Mouse (Mus musculus): ENCODE measurements at regions not wholly inside any gene's neighbourhood (a gene's known extent, or its start where the extent isn't known, plus 50 kb on each side); places are given as distances from the start of the nearest gene placed in this dataset.

DNA sequence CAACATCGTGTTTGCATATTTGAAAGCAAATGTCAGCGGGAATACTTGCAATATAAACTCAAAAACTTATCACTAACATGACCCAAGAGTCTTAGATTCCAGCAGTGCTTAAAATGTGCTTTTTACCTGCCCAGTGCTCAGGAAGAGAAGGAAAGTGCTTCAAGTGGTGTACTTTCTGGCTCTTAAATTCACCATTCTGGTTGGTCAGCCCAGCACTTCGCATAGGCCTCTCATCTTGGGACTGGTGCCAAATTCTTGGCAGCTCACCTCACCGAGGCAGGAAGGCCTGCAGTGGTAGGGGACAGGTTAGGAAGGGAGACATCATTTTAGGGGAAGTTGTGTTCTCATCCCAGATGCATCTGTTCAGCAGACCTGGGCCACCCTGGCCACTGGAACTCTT is 1913.3 kb upstream of the Lrrc6 start:
- Histone ChIP-seq H3K9me3 (ENCODE audit: control insufficient read depth, low read length) (no peaks in the 10 kb centered on the region), H3K9ac (ENCODE audit: low read depth, low read length) (no peak overlapping the region), H3K36me3 (ENCODE audit: control insufficient read depth, insufficient read depth, low read length) (no peaks in the 10 kb centered on the region), H3K4me2 (replicated peaks; ENCODE audit: low read depth, low read length) (no peak overlapping the region), H3K4me3 (ENCODE audit: low read length) (no peak overlapping the region), H3K4me1 (ENCODE audit: control insufficient read depth, insufficient read depth, low read length) (no peaks in the 10 kb centered on the region), H3K27ac (ENCODE audit: low read depth, low read length) (no peak overlapping the region), H3K27me3 (ENCODE audit: control insufficient read depth, insufficient read depth, low read length) (no peaks in the 10 kb centered on the region)
- ATAC-seq (ENCODE audit: low FRiP score, low TSS enrichment): no peak
- 55% methylated on average over 4 of the region's 4 CpGs for WGBS

DNA sequence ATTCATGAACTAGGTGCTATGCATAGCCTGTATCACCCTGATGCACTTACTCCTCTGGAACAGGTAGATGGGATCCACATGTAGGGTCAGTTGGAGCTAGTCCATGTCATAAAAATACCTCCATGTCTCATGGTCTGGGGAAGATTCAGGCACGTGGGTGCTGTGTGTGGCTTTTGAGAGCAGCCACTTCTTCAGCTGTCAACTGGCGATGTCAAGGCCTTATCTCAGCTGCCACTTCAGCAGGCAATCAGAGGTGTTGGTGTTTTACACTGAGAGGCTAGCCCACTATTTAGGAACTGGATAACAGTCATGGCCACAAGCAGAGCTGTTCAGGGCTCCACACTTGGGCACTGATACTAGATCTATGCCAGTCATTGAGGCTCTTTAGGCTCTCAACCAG is 1912.0 kb upstream of the Lrrc6 start:
- Histone ChIP-seq H3K36me3 (ENCODE audit: control insufficient read depth, insufficient read depth, low read length) (no peaks in the 10 kb centered on the region), H3K27me3 (ENCODE audit: control insufficient read depth, insufficient read depth, low read length) (no peaks in the 10 kb centered on the region), H3K27ac (ENCODE audit: low read depth, low read length) (no peak overlapping the region), H3K4me2 (replicated peaks; ENCODE audit: low read depth, low read length) (no peak overlapping the region), H3K9ac (ENCODE audit: low read depth, low read length) (no peak overlapping the region), H3K4me3 (ENCODE audit: low read length) (no peak overlapping the region), H3K9me3 (ENCODE audit: control insufficient read depth, low read length) (no peaks in the 10 kb centered on the region), H3K4me1 (ENCODE audit: control insufficient read depth, insufficient read depth, low read length) (no peaks in the 10 kb centered on the region)
- WGBS: 89% methylated on average over 2 of the region's 2 CpGs
- ATAC-seq (ENCODE audit: low FRiP score, low TSS enrichment): no peak

DNA sequence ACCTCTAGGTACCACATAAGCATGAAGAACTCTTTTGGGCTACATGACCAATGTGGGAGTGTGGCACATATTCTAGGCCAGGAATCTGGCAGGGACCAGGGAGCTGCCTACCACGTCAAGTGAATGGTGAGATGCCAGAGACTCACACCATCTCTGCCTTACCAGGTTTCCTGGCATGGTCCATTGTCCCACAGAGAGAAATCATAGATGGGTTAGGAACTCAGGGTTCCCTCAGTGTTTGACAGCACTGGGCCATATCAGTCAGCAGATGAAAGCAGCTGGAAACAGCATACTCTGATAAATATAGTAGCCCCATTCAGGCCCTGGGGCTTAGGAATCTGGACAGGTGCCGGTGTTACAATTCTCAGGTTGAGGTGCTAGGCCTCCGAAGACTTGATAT is 1911.4 kb upstream of the Lrrc6 start:
- no peaks in the 10 kb centered on the region for H3K36me3 ChIP-seq (ENCODE audit: control insufficient read depth, insufficient read depth, low read length)
- H3K4me2 ChIP-seq (replicated peaks; ENCODE audit: low read depth, low read length): no peak overlapping the region
- WGBS: 92% methylated on average over 3 of the region's 3 CpGs
- no peaks in the 10 kb centered on the region for H3K4me1 ChIP-seq (ENCODE audit: control insufficient read depth, insufficient read depth, low read length)
- no peaks in the 10 kb centered on the region for H3K9me3 ChIP-seq (ENCODE audit: control insufficient read depth, low read length)
- no peaks in the 10 kb centered on the region for H3K27me3 ChIP-seq (ENCODE audit: control insufficient read depth, insufficient read depth, low read length)
- H3K27ac ChIP-seq (ENCODE audit: low read depth, low read length): no peak overlapping the region
- H3K9ac ChIP-seq (ENCODE audit: low read depth, low read length): no peak overlapping the region
- ATAC-seq (ENCODE audit: low FRiP score, low TSS enrichment): no peak
- H3K4me3 ChIP-seq (ENCODE audit: low read length): no peak overlapping the region

DNA sequence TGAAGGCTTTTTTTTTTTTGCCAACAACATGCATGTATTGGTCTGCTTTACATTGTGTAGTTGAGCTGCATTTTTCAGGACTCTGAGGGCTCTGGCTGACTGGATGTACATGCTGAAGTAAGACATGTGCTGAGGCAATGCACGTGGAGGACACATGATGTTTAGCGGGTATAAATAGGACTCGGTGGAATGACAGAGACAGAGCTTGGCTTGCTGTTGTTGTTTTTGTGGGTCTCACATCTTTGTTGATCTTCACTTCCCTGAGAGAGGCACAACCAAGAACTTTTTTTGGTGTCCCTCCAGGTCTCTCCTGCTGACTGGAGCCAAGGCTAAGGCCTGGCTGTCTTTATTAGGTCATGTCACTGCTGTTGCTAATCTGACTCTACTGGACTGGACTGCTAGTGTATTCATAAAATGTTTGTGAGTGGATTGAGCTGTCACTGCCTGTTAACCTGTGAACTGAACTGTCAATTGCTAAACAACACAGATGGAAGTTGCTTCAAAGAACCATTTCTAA is 1902.9 kb upstream of the Lrrc6 start:
- Histone ChIP-seq H3K4me1 (ENCODE audit: control insufficient read depth, insufficient read depth, low read length) (no peaks in the 10 kb centered on the region), H3K27ac (ENCODE audit: low read depth, low read length) (no peak overlapping the region), H3K27me3 (ENCODE audit: control insufficient read depth, insufficient read depth, low read length) (no peaks in the 10 kb centered on the region), H3K9ac (ENCODE audit: low read depth, low read length) (no peak overlapping the region), H3K9me3 (ENCODE audit: control insufficient read depth, low read length) (no peaks in the 10 kb centered on the region), H3K4me2 (replicated peaks; ENCODE audit: low read depth, low read length) (no peak overlapping the region), H3K4me3 (ENCODE audit: low read length) (no peak overlapping the region), H3K36me3 (ENCODE audit: control insufficient read depth, insufficient read depth, low read length) (no peaks in the 10 kb centered on the region)
- no peak for ATAC-seq (ENCODE audit: low FRiP score, low TSS enrichment)
- 89% methylated on average over 3 of the region's 3 CpGs for WGBS

DNA sequence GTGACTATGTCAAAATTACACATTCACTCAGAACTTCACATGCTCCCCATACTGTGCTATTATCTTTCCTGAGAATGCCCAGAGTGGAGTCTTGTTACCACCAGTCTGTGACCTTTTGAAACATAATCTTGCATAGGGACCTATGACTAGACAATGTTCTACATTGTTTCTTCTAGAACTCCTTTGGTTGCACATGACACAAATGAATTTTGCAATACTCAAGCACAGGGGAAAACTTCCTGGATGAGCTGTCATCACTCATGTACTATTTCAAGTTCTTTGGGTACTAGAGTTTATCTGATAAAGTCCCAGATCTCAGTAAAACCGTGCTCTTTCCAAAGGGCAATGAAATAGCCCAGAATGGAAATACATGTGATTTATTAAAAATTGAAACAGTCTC is 1901.0 kb upstream of the Lrrc6 start:
- H3K4me1 ChIP-seq (ENCODE audit: control insufficient read depth, insufficient read depth, low read length): no peaks in the 10 kb centered on the region
- no peak for ATAC-seq (ENCODE audit: low FRiP score, low TSS enrichment)

DNA sequence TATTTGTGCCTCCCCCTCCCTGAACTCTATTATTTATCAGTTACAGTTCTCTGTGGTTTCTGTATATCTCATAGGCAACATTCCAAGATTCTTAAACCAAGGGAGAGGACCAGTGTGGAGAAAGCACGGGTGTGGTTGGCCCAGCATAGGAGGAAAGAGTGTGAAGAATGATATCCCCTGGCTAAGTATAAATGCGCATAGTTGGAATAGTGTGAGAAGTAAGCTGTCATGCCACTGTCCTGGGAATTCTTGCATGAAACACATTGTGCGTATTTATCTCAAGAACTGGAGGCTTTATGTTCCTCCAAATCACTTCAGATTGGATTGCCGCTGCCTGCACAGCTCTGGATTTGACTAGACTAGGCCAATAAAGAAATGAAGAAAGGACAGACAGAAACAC is 1900.3 kb upstream of the Lrrc6 start:
- Histone ChIP-seq H3K27me3 (ENCODE audit: control insufficient read depth, insufficient read depth, low read length) (no peaks in the 10 kb centered on the region), H3K36me3 (ENCODE audit: control insufficient read depth, insufficient read depth, low read length) (no peaks in the 10 kb centered on the region), H3K4me3 (ENCODE audit: low read length) (no peak overlapping the region), H3K9ac (ENCODE audit: low read depth, low read length) (no peak overlapping the region), H3K4me1 (ENCODE audit: control insufficient read depth, insufficient read depth, low read length) (no peaks in the 10 kb centered on the region), H3K4me2 (replicated peaks; ENCODE audit: low read depth, low read length) (no peak overlapping the region), H3K27ac (ENCODE audit: low read depth, low read length) (no peak overlapping the region), H3K9me3 (ENCODE audit: control insufficient read depth, low read length) (no peaks in the 10 kb centered on the region)
- ATAC-seq (ENCODE audit: low FRiP score, low TSS enrichment): no peak
- WGBS: 84% methylated on average over 4 of the region's 4 CpGs

More for the DNA sequence above, 1901.0 kb upstream of the Lrrc6 start:
- no peaks in the 10 kb centered on the region for H3K9me3 ChIP-seq (ENCODE audit: control insufficient read depth, low read length)
- no peak overlapping the region for H3K9ac ChIP-seq (ENCODE audit: low read depth, low read length)
- no peak overlapping the region for H3K4me3 ChIP-seq (ENCODE audit: low read length)
- 68% methylated on average over 1 of the region's 1 CpGs for WGBS
- no peak overlapping the region for H3K27ac ChIP-seq (ENCODE audit: low read depth, low read length)
- no peaks in the 10 kb centered on the region for H3K36me3 ChIP-seq (ENCODE audit: control insufficient read depth, insufficient read depth, low read length)
- no peak overlapping the region for H3K4me2 ChIP-seq (replicated peaks; ENCODE audit: low read depth, low read length)
- no peaks in the 10 kb centered on the region for H3K27me3 ChIP-seq (ENCODE audit: control insufficient read depth, insufficient read depth, low read length)

DNA sequence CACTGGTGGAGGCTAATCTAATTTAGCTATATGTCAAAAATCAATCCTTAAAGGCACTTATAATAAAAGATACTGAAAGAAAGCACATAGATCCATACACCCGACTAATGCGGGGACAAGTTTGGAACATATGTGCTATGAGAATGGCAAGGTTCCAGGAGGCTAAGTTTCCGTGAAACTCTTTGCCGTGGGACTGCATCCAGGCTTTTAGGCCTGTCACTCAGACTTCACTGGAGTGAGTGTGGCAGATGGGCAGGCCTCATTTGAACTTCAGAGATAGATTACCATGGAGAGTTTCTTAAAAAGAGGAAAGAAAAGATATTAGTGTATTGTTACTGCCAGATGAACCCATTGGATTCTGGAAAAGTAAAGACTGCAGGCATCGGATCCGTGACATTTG is 1895.9 kb upstream of the Lrrc6 start:
- no peaks in the 10 kb centered on the region for H3K9me3 ChIP-seq (ENCODE audit: control insufficient read depth, low read length)
- H3K27me3 ChIP-seq (ENCODE audit: control insufficient read depth, insufficient read depth, low read length): no peaks in the 10 kb centered on the region
- no peak overlapping the region for H3K27ac ChIP-seq (ENCODE audit: low read depth, low read length)
- no peak for ATAC-seq (ENCODE audit: low FRiP score, low TSS enrichment)
- H3K9ac ChIP-seq (ENCODE audit: low read depth, low read length): no peak overlapping the region
- H3K4me2 ChIP-seq (replicated peaks; ENCODE audit: low read depth, low read length): no peak overlapping the region
- H3K4me3 ChIP-seq (ENCODE audit: low read length): no peak overlapping the region
- no peaks in the 10 kb centered on the region for H3K4me1 ChIP-seq (ENCODE audit: control insufficient read depth, insufficient read depth, low read length)
- H3K36me3 ChIP-seq (ENCODE audit: control insufficient read depth, insufficient read depth, low read length): no peaks in the 10 kb centered on the region
- WGBS: 91% methylated on average over 6 of the region's 6 CpGs

DNA sequence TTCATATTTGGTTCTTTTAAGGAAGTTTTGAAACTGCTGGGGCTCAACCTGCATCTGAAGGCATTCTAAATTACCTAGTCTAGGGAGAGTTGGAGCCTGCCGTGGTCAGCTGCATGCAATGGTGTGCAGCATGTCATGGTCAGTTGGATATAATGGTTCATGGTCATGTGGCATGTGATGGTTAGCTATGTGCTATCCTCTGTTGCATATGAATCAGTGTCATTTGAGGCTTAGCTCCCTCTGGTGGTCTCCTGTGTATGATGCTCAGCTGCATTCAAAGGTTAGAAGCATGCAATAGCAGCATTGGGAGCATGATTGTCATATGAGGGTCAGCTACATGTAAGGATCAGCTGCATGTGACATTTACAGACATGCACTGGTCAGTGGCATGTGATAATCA is 1894.0 kb upstream of the Lrrc6 start:
- WGBS: 58% methylated on average over 1 of the region's 1 CpGs
- Histone ChIP-seq H3K9ac (ENCODE audit: low read depth, low read length) (no peak overlapping the region), H3K4me2 (replicated peaks; ENCODE audit: low read depth, low read length) (no peak overlapping the region), H3K27me3 (ENCODE audit: control insufficient read depth, insufficient read depth, low read length) (no peaks in the 10 kb centered on the region), H3K27ac (ENCODE audit: low read depth, low read length) (no peak overlapping the region), H3K36me3 (ENCODE audit: control insufficient read depth, insufficient read depth, low read length) (no peaks in the 10 kb centered on the region), H3K4me3 (ENCODE audit: low read length) (no peak overlapping the region), H3K4me1 (ENCODE audit: control insufficient read depth, insufficient read depth, low read length) (no peaks in the 10 kb centered on the region), H3K9me3 (ENCODE audit: control insufficient read depth, low read length) (no peaks in the 10 kb centered on the region)
- peak; percentile 52; the same call in 1 of the 2 replicates for ATAC-seq (ENCODE audit: low FRiP score, low TSS enrichment)

DNA sequence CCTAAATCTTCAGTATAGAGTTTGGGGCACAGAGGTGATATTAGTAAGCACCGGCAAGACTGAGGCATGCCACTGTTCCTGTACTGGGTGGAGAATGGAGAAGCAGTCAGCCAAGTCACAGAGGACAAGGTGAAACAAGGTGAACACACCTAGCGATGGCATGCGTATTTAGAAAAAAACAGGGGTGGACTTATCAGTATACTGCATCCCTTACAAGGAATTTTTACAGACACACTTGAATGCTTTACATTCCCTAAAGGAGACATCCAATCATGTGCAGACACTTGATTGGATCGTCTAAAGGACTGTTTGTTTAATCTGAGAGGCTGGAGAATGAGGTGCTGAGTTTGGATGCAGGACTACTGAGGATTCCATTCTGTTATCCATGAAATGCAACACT is 1893.4 kb upstream of the Lrrc6 start:
- no peak overlapping the region for H3K27ac ChIP-seq (ENCODE audit: low read depth, low read length)
- H3K9ac ChIP-seq (ENCODE audit: low read depth, low read length): no peak overlapping the region
- no peak overlapping the region for H3K4me2 ChIP-seq (replicated peaks; ENCODE audit: low read depth, low read length)
- H3K4me3 ChIP-seq (ENCODE audit: low read length): no peak overlapping the region
- no peaks in the 10 kb centered on the region for H3K4me1 ChIP-seq (ENCODE audit: control insufficient read depth, insufficient read depth, low read length)
- no peak for ATAC-seq (ENCODE audit: low FRiP score, low TSS enrichment)
- no peaks in the 10 kb centered on the region for H3K36me3 ChIP-seq (ENCODE audit: control insufficient read depth, insufficient read depth, low read length)
- H3K9me3 ChIP-seq (ENCODE audit: control insufficient read depth, low read length): no peaks in the 10 kb centered on the region
- H3K27me3 ChIP-seq (ENCODE audit: control insufficient read depth, insufficient read depth, low read length): no peaks in the 10 kb centered on the region
- WGBS: 79% methylated on average over 4 of the region's 4 CpGs

DNA sequence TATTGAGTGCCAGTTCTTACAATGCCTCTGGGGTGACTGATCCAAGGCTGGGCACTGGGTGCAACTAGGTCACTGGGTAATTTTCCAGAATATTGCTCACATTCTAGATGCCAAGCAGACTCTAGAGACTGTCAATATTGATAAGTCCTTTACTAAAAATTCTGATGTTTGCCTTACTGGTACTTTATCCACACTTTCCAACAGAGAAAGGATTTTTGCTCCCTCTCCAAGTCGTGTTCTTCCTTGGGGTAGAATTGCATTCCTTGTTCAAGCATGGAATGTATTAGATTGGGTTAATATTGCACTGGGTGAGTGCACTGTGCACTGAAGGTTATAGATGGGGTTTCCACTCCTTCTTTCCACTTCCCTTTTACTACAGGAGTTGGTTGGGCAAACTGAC is 1891.0 kb upstream of the Lrrc6 start:
- H3K4me2 ChIP-seq (replicated peaks; ENCODE audit: low read depth, low read length): no peak overlapping the region
- no peak overlapping the region for H3K4me3 ChIP-seq (ENCODE audit: low read length)
- 41% methylated on average over 1 of the region's 1 CpGs for WGBS
- no peaks in the 10 kb centered on the region for H3K9me3 ChIP-seq (ENCODE audit: control insufficient read depth, low read length)
- no peaks in the 10 kb centered on the region for H3K36me3 ChIP-seq (ENCODE audit: control insufficient read depth, insufficient read depth, low read length)
- no peak for ATAC-seq (ENCODE audit: low FRiP score, low TSS enrichment)
- no peaks in the 10 kb centered on the region for H3K4me1 ChIP-seq (ENCODE audit: control insufficient read depth, insufficient read depth, low read length)
- H3K9ac ChIP-seq (ENCODE audit: low read depth, low read length): no peak overlapping the region
- no peaks in the 10 kb centered on the region for H3K27me3 ChIP-seq (ENCODE audit: control insufficient read depth, insufficient read depth, low read length)
- H3K27ac ChIP-seq (ENCODE audit: low read depth, low read length): no peak overlapping the region

All from kidney, embryonic 14.5 days (tissue).